Mouse (Mus musculus): ENCODE data around the gene Tbc1d24. TPM values are rescaled to one million over a fixed set of nuclear protein-coding genes. Genes with fewer than 3 reads are reported as not detected.

The Tbc1d24 gene
- polyA plus RNA-seq, 1 experiment from 2014 or later, result 5.3 TPM

- Histone ChIP-seq H3K27me3 (ENCODE audit: low read depth, poor library complexity, severe bottlenecking) (no peaks in the 10 kb centered on the region), H3K4me3 (peak overlapping the region; percentile 90), H3K27ac (replicated peaks) (peak overlapping the region; percentile 100), H3K4me1 (peaks cover 28% of the 10 kb centered on the region), H3K9me3 (replicated peaks) (no peaks in the 10 kb centered on the region), H3K36me3 (peaks cover 35% of the 10 kb centered on the region)
- WGBS, result 1% methylated on average over 41 of the region's 41 CpGs
- DNase-seq (ENCODE audit: low spot score), result peak; percentile 71
Measured at GRCm38 (mm10) chr17:24168590-24169277, 36.6 kb downstream of the Tbc1d24 start.

GRCm38 (mm10) chr17:24167891-24168505 is 37.4 kb downstream of the Tbc1d24 start:
- H3K4me1 ChIP-seq, result peaks cover 33% of the 10 kb centered on the region
- H3K4me3 ChIP-seq, result peak overlapping the region; percentile 90
- no peaks in the 10 kb centered on the region for H3K9me3 ChIP-seq (replicated peaks)
- no peaks in the 10 kb centered on the region for H3K27me3 ChIP-seq (ENCODE audit: low read depth, poor library complexity, severe bottlenecking)
- peaks cover 35% of the 10 kb centered on the region for H3K36me3 ChIP-seq
- no peak for DNase-seq (ENCODE audit: low spot score)
- H3K27ac ChIP-seq (replicated peaks), result peak overlapping the region; percentile 100
- 71% methylated on average over 7 of the region's 7 CpGs for WGBS

- DNase-seq (ENCODE audit: low spot score), result no peak
- Histone ChIP-seq H3K36me3 (peaks cover 35% of the 10 kb centered on the region), H3K27me3 (ENCODE audit: low read depth, poor library complexity, severe bottlenecking) (no peaks in the 10 kb centered on the region), H3K4me1 (peaks cover 41% of the 10 kb centered on the region), H3K9me3 (replicated peaks) (no peaks in the 10 kb centered on the region), H3K27ac (replicated peaks) (no peak overlapping the region), H3K4me3 (peak overlapping the region; percentile 90; the same call in 1 of the 2 replicates)
- WGBS, result 93% methylated on average over 6 of the region's 6 CpGs
Measured at GRCm38 (mm10) chr17:24167120-24167519, 38.2 kb downstream of the Tbc1d24 start.

- Histone ChIP-seq H3K27me3 (ENCODE audit: low read depth, poor library complexity, severe bottlenecking) (no peaks in the 10 kb centered on the region), H3K27ac (replicated peaks) (no peak overlapping the region), H3K36me3 (peaks cover 35% of the 10 kb centered on the region), H3K4me1 (peaks cover 35% of the 10 kb centered on the region), H3K4me3 (no peak overlapping the region), H3K9me3 (replicated peaks) (no peaks in the 10 kb centered on the region)
- WGBS, result 82% methylated on average over 11 of the region's 11 CpGs
- DNase-seq (ENCODE audit: low spot score), result no peak
Measured at GRCm38 (mm10) chr17:24164566-24165259, 40.6 kb downstream of the Tbc1d24 start.

- peaks cover 32% of the 10 kb centered on the region for H3K4me1 ChIP-seq
- peaks cover 35% of the 10 kb centered on the region for H3K36me3 ChIP-seq
- DNase-seq (ENCODE audit: low spot score), result peak; percentile 98
- peak within 1 kb of the TSS; percentile 86 for H3K27ac ChIP-seq (replicated peaks)
- no peaks in the 10 kb centered on the region for H3K27me3 ChIP-seq (ENCODE audit: low read depth, poor library complexity, severe bottlenecking)
- 1% methylated on average over 47 of the region's 47 CpGs for WGBS
- peak within 1 kb of the TSS; percentile 84 for H3K4me3 ChIP-seq
- no peaks in the 10 kb centered on the region for H3K9me3 ChIP-seq (replicated peaks)
Measured at GRCm38 (mm10) chr17:24163176-24163962, 42.0 kb downstream of the Tbc1d24 start, which contains the start of gene Amdhd2. Gene Amdhd2 (minus strand): TSS chr17:24163766.

- 34% methylated on average over 17 of the region's 17 CpGs for WGBS
- no peak for DNase-seq (ENCODE audit: low spot score)
- H3K4me1 ChIP-seq, result peaks cover 25% of the 10 kb centered on the region
- H3K4me3 ChIP-seq, result peak overlapping the region; percentile 84
- H3K27ac ChIP-seq (replicated peaks), result peak overlapping the region; percentile 86
- H3K36me3 ChIP-seq, result peaks cover 35% of the 10 kb centered on the region
- H3K27me3 ChIP-seq (ENCODE audit: low read depth, poor library complexity, severe bottlenecking), result no peaks in the 10 kb centered on the region
- no peaks in the 10 kb centered on the region for H3K9me3 ChIP-seq (replicated peaks)
Measured at GRCm38 (mm10) chr17:24162584-24163175, 42.7 kb downstream of the Tbc1d24 start.

GRCm38 (mm10) chr17:24161466-24161865 is 43.9 kb downstream of the Tbc1d24 start:
- Histone ChIP-seq H3K9me3 (replicated peaks) (no peaks in the 10 kb centered on the region), H3K27me3 (ENCODE audit: low read depth, poor library complexity, severe bottlenecking) (no peaks in the 10 kb centered on the region), H3K27ac (replicated peaks) (no peak overlapping the region), H3K4me3 (0 out of 2 replicates have a peak overlapping the region, but pooled peaks have one; percentile 0), H3K36me3 (peaks cover 34% of the 10 kb centered on the region), H3K4me1 (peaks cover 20% of the 10 kb centered on the region)
- DNase-seq (ENCODE audit: low spot score), result no peak
- WGBS, result 84% methylated on average over 5 of the region's 5 CpGs

GRCm38 (mm10) chr17:24157526-24157925 is 47.8 kb downstream of the Tbc1d24 start:
- H3K36me3 ChIP-seq, result peaks cover 27% of the 10 kb centered on the region
- no peaks in the 10 kb centered on the region for H3K9me3 ChIP-seq (replicated peaks)
- peaks cover 6% of the 10 kb centered on the region for H3K4me1 ChIP-seq
- H3K4me3 ChIP-seq, result no peak overlapping the region
- 94% methylated on average over 4 of the region's 4 CpGs for WGBS
- no peak for DNase-seq (ENCODE audit: low spot score)
- H3K27me3 ChIP-seq (ENCODE audit: low read depth, poor library complexity, severe bottlenecking), result no peaks in the 10 kb centered on the region
- H3K27ac ChIP-seq (replicated peaks), result no peak overlapping the region

GRCm38 (mm10) chr17:24157121-24157520 is 48.2 kb downstream of the Tbc1d24 start:
- no peak overlapping the region for H3K27ac ChIP-seq (replicated peaks)
- no peak for DNase-seq (ENCODE audit: low spot score)
- no peak overlapping the region for H3K4me3 ChIP-seq
- no peaks in the 10 kb centered on the region for H3K27me3 ChIP-seq (ENCODE audit: low read depth, poor library complexity, severe bottlenecking)
- peaks cover 27% of the 10 kb centered on the region for H3K36me3 ChIP-seq
- H3K9me3 ChIP-seq (replicated peaks), result no peaks in the 10 kb centered on the region
- WGBS, result 90% methylated on average over 6 of the region's 6 CpGs
- peaks cover 6% of the 10 kb centered on the region for H3K4me1 ChIP-seq

GRCm38 (mm10) chr17:24156394-24156793 is 49.0 kb downstream of the Tbc1d24 start:
- H3K36me3 ChIP-seq, result peaks cover 27% of the 10 kb centered on the region
- WGBS, result 85% methylated on average over 3 of the region's 3 CpGs

GRCm38 (mm10) chr17:24155742-24156141 is 49.6 kb downstream of the Tbc1d24 start:
- Histone ChIP-seq H3K4me3 (no peak overlapping the region), H3K36me3 (peaks cover 27% of the 10 kb centered on the region), H3K27ac (replicated peaks) (no peak overlapping the region), H3K9me3 (replicated peaks) (no peaks in the 10 kb centered on the region), H3K4me1 (peaks cover 15% of the 10 kb centered on the region), H3K27me3 (ENCODE audit: low read depth, poor library complexity, severe bottlenecking) (no peaks in the 10 kb centered on the region)
- DNase-seq (ENCODE audit: low spot score), result no peak
- WGBS, result 90% methylated on average over 9 of the region's 9 CpGs

More at GRCm38 (mm10) chr17:24156394-24156793, 49.0 kb downstream of the Tbc1d24 start:
- no peaks in the 10 kb centered on the region for H3K27me3 ChIP-seq (ENCODE audit: low read depth, poor library complexity, severe bottlenecking)
- peaks cover 13% of the 10 kb centered on the region for H3K4me1 ChIP-seq
- H3K27ac ChIP-seq (replicated peaks), result no peak overlapping the region
- no peak overlapping the region for H3K4me3 ChIP-seq
- DNase-seq (ENCODE audit: low spot score), result no peak
- H3K9me3 ChIP-seq (replicated peaks), result no peaks in the 10 kb centered on the region

GRCm38 (mm10) chr17:24154463-24154862 is 50.9 kb downstream of the Tbc1d24 start:
- Histone ChIP-seq H3K4me1 (peaks cover 15% of the 10 kb centered on the region), H3K27me3 (ENCODE audit: low read depth, poor library complexity, severe bottlenecking) (no peaks in the 10 kb centered on the region), H3K36me3 (peaks cover 27% of the 10 kb centered on the region), H3K27ac (replicated peaks) (no peak overlapping the region), H3K4me3 (no peak overlapping the region), H3K9me3 (replicated peaks) (no peaks in the 10 kb centered on the region)
- 76% methylated on average over 3 of the region's 3 CpGs for WGBS
- DNase-seq (ENCODE audit: low spot score), result no peak

Data from midbrain, embryonic 10.5 days (tissue).